Mouse (Mus musculus) kidney, postnatal 0 days (tissue): ENCODE results near the gene Ntrk2. TPM values are rescaled to one million over a fixed set of nuclear protein-coding genes. Genes with fewer than 3 reads are reported as not detected.

ENCODE experiments used
- ATAC-seq: fragments of 200-750 bp; cut with Nextera tagmentation; replicated peaks from 2 replicates; pipeline ENCODE4 v1.8.0; 2017; ENCODE audit warnings: low read depth, moderate number of reproducible peaks, moderate TSS enrichment, moderate library complexity; ENCODE audit not compliant: low FRiP score
- DNase-seq: peaks from one replicate; pipeline ENCODE4 v3.0.0-alpha.2; 2016; ENCODE audit warnings: low spot score
- H3K27ac ChIP-seq: fragments of 300-500 bp; sonication (generic); 2 replicates; pipeline ENCODE4 v1.5.1; 2014; ENCODE audit warnings: mild to moderate bottlenecking
- H3K27me3 ChIP-seq: fragments of 300-500 bp; sonication (generic); 2 replicates; pipeline ENCODE4 v1.6.1; 2014; ENCODE audit warnings: low read length, mixed read lengths; ENCODE audit not compliant: insufficient read depth
- H3K36me3 ChIP-seq: fragments of 300-500 bp; sonication (generic); 2 replicates; pipeline ENCODE4 v1.6.1; 2014; ENCODE audit warnings: low read length, mixed read lengths; ENCODE audit not compliant: insufficient read depth
- H3K4me1 ChIP-seq: fragments of 300-500 bp; sonication (generic); replicated peaks from 2 replicates; pipeline ENCODE4 v1.6.1; 2014; ENCODE audit warnings: antibody characterized with exemption, low read length, mixed read lengths; ENCODE audit not compliant: insufficient read depth
- H3K4me2 ChIP-seq: fragments of 300-500 bp; sonication (generic); 2 replicates; pipeline ENCODE4 v1.6.1; 2014; ENCODE audit warnings: mild to moderate bottlenecking, low read length, moderate library complexity, mixed read lengths
- H3K4me3 ChIP-seq: fragments of 300-500 bp; sonication (generic); replicated peaks from 2 replicates; pipeline ENCODE4 v1.5.1; 2014; ENCODE audit warnings: low read depth, low read length
- H3K9ac ChIP-seq: fragments of 300-500 bp; sonication (generic); 2 replicates; pipeline ENCODE4 v1.6.1; 2014; ENCODE audit warnings: low read depth, low read length
- H3K9me3 ChIP-seq: fragments of 300-500 bp; sonication (generic); replicated peaks from 2 replicates; pipeline ENCODE4 v1.6.1; 2016; ENCODE audit warnings: low read length, inconsistent platforms, mixed read lengths
- CTCF ChIP-seq: IDR thresholded peaks from 2 replicates; pipeline ENCODE4 v1.5.1; 2016; ENCODE audit warnings: antibody characterized with exemption, low read depth, mild to moderate bottlenecking, moderate library complexity
- WGBS: fragments of 180-500 bp; shearing (Covaris S2); extraction: QIAGEN DNeasy Blood & Tissue Kit; methylation state at CpG from one replicate; pipeline ENCODE4 v1.1.7; 2014; 5-methylcytosine and 5-hydroxymethylcytosine counted together
- polyA plus RNA-seq: library from polyadenylated mRNA; unstranded; fragments of >200 nt; fragmentation: Nextera tagmentation; extraction: Ambion mirVana; gene quantifications from 2 replicates; pipeline ENCODE4 v1.2.1, GENCODE M21; 2015

Ntrk2 gene
- polyA plus RNA-seq, 1 experiment from 2014 or later = 6.0 TPM

DNA sequence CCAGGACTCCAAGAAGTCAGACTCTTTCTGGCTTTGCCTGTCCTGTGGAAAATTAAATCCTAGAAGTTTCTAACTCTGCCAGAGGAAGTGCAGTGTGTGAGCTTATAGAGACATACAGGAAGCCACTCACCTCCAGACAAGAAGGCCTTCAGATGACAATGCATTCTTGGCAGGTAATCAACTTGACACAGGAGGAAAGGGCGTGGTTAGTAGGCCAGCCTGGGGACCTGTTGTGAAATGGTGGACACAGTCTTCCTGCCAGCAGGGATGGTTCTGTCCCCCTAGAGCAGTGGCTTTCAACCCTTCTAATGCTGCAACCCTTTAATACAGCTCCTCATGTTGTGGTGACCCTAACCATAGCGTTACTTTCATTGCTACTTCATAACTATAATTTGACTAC is 191.4 kb downstream of the Ntrk2 start:
- 83% methylated on average over 2 of the region's 2 CpGs for WGBS
- no peak for TF ChIP-seq CTCF
- no peaks in the 10 kb centered on the region for H3K9me3 ChIP-seq
- no peak for ATAC-seq
- H3K9ac ChIP-seq = no peak overlapping the region
- no peak overlapping the region for H3K27ac ChIP-seq
- H3K27me3 ChIP-seq = no peaks in the 10 kb centered on the region
- no peak overlapping the region for H3K4me3 ChIP-seq
- DNase-seq = no peak
- H3K36me3 ChIP-seq = no peaks in the 10 kb centered on the region
- H3K4me2 ChIP-seq = no peak overlapping the region
- H3K4me1 ChIP-seq = no peaks in the 10 kb centered on the region

DNA sequence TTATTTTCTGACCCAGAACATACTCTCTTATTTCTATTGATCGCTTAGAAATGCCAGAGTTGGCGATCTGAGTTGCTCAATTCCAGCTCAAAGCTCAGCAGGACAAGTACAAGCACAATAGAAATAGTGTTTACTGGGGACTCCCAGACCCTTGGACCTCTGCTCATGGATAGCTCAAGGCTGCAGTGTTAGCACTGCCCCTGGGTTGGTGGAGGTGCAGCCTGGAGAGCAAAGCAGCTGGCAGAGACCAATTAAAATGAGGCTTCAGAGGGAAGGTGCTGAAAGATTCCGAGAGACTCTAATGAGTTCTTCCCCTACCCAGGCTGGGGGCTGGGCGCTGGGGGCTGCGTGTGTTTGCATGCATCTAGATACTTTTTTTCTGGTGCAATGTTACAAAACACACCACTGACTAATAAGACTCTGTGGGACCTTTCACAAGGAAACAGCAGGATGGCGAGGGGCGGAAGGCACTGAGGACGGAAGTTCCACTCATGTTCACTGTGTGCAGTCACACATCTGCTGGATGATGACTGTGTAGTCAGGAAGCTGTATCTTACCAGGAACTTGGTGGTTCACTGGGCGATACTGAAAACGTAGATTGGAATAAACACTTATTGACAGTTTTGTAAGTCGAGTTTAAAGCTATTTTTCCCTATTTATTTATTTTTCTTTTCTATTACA is 193.1 kb downstream of the Ntrk2 start:
- Histone ChIP-seq H3K9ac (no peak overlapping the region), H3K36me3 (no peaks in the 10 kb centered on the region), H3K4me1 (peaks cover 3% of the 10 kb centered on the region; the same call in 1 of the 2 replicates), H3K9me3 (no peaks in the 10 kb centered on the region), H3K4me3 (no peak overlapping the region), H3K27ac (no peak overlapping the region), H3K27me3 (no peaks in the 10 kb centered on the region), H3K4me2 (no peak overlapping the region)
- no peak for DNase-seq
- ATAC-seq = no peak
- WGBS = 58% methylated on average over 11 of the region's 11 CpGs
- no peak for TF ChIP-seq CTCF

DNA sequence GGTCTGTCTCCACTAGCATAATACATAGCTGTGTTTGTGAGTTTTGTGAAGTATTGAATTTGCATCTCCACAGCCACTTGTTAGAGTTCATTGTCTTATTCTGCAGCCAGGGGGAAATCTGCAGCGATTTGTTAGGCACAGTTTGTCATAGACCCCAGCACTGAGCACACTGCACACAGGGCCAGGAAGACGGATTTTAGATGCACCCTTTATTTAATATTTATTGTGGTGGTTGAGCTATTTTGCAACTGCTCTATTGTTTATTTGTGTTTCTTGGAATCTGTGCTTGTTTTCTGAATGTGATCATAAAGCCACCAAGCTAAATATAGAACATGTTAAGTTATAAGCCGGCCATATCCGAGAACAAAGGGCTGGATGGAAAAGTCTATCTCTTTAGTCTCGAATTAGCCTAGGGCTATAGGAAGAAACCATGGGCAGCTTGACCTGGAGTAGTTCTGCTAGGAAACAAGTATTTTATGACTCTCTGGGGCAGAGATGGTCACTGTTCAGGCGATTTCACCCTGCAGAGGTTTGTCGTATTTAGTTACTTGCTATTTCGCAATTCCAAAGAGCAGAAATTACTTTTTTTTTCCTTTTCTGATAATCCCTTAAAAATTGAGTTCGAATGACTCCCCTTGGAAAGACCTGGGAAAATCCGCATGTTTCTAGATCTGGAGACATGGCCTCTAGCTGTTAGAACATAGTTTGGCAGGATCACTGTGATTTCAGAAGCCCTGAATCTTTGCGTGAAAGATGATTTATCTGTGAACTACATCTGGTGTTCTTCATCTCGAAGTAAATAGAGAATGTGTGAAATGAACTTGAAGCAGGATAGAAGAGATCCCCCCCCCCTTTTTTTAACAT is 196.8 kb downstream of the Ntrk2 start:
- WGBS = 50% methylated on average over 12 of the region's 12 CpGs
- ATAC-seq = no peak
- peak overlapping the region; percentile 54 for H3K27ac ChIP-seq

GRCm38 (mm10) chr13:59003807-59004173 is 197.4 kb downstream of the Ntrk2 start:
- H3K4me1 ChIP-seq = peaks cover 6% of the 10 kb centered on the region; the same call in 1 of the 2 replicates
- no peak for TF ChIP-seq CTCF
- H3K27ac ChIP-seq = no peak overlapping the region
- H3K4me3 ChIP-seq = no peak overlapping the region
- H3K9ac ChIP-seq = no peak overlapping the region
- no peaks in the 10 kb centered on the region for H3K9me3 ChIP-seq
- no peak for ATAC-seq
- DNase-seq = no peak
- no peak overlapping the region for H3K4me2 ChIP-seq
- H3K36me3 ChIP-seq = no peaks in the 10 kb centered on the region
- no peaks in the 10 kb centered on the region for H3K27me3 ChIP-seq
- 28% methylated on average over 6 of the region's 6 CpGs for WGBS

More for the DNA sequence above, 196.8 kb downstream of the Ntrk2 start:
- Histone ChIP-seq H3K4me3 (no peak overlapping the region), H3K9ac (no peak overlapping the region), H3K27me3 (no peaks in the 10 kb centered on the region), H3K9me3 (no peaks in the 10 kb centered on the region), H3K4me1 (peaks cover 6% of the 10 kb centered on the region; the same call in 1 of the 2 replicates), H3K36me3 (no peaks in the 10 kb centered on the region), H3K4me2 (no peak overlapping the region)
- DNase-seq = peak; percentile 72
- TF ChIP-seq CTCF = peak; percentile 17; the same call in 1 of the 2 replicates

GRCm38 (mm10) chr13:59004579-59004978 is 198.2 kb downstream of the Ntrk2 start:
- no peak overlapping the region for H3K27ac ChIP-seq
- ATAC-seq (no peak), DNase-seq (no peak)
- no peaks in the 10 kb centered on the region for H3K27me3 ChIP-seq
- WGBS = 78% methylated on average over 6 of the region's 6 CpGs
- TF ChIP-seq CTCF = no peak
- H3K4me2 ChIP-seq = no peak overlapping the region
- no peak overlapping the region for H3K4me3 ChIP-seq
- no peaks in the 10 kb centered on the region for H3K36me3 ChIP-seq
- H3K9me3 ChIP-seq = no peaks in the 10 kb centered on the region
- no peak overlapping the region for H3K9ac ChIP-seq
- H3K4me1 ChIP-seq = peaks cover 6% of the 10 kb centered on the region; the same call in 1 of the 2 replicates

DNA sequence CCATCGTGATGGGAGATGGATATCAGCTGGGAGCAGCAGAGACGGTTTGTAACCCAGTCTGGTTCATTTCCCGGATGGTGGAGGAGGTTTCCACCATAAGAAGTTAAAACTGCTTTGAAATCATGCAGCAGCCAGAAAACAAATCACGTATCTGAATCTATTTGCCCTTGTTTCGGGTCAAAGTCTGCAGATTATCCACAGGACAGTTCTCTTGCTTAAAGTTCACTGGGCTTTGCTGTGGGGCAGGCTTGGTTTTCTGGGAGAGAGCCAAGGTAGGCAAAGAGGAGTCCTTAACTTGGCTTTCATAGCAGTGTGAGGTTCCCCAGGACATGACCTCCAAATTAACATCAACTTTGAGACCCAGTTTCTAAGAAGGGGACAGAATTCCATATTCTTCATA is 203.5 kb downstream of the Ntrk2 start:
- Histone ChIP-seq H3K4me3 (no peak overlapping the region), H3K4me2 (no peak overlapping the region), H3K27me3 (no peaks in the 10 kb centered on the region), H3K9me3 (no peaks in the 10 kb centered on the region), H3K27ac (no peak overlapping the region), H3K36me3 (no peaks in the 10 kb centered on the region), H3K9ac (no peak overlapping the region), H3K4me1 (peaks cover 13% of the 10 kb centered on the region)
- DNase-seq (no peak), ATAC-seq (no peak)
- no peak for TF ChIP-seq CTCF
- WGBS = 29% methylated on average over 5 of the region's 5 CpGs
